Comparison of ENCODE assay signal across 8 mouse cellular contexts in the genomic region with DNA sequence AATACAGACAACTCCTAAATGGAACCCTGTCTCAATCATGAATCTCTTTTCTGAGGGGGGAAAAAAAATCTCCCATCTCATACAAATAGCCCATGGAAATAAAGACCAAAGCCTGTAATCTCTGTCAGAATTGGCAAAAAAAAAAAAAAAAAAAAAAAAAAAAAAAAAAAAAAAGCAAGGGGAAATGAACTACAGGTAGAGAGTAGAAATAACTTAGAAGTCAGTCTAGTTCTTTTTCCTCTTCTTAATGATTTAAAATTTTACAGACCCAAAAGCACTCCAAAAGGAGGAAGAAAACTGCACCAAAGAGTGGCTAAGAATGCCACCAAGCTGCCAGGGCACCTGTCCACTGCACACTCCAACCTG. TPM values are rescaled to one million over a fixed set of nuclear protein-coding genes. Genes with fewer than 3 reads are reported as not detected.
DNase-seq lines count a peak whose midpoint lies in the region; ATAC-seq and TF ChIP-seq lines count a peak whose summit lies in the region.

No protein-coding gene starts in this region.

- H3K27me3 ChIP-seq in erythroblast, embryonic 14.5 days (ENCODE audit: control insufficient read depth): peaks cover 10% of the 10 kb centered on the region
- no peaks in the 10 kb centered on the region; the same call in 1 of the 2 replicates for H3K27me3 ChIP-seq in spleen, adult 2 months (ENCODE audit: control insufficient read depth, insufficient read depth, low read length)
- H3K27me3 ChIP-seq in liver, embryonic 12.5 days (replicated peaks): 0 out of 2 replicates have a peak, but pooled peaks cover 3% of the 10 kb centered on the region

- no peaks in the 10 kb centered on the region for H3K9me3 ChIP-seq in erythroblast, embryonic 14.5 days (ENCODE audit: control insufficient read depth, low read length)
- H3K9me3 ChIP-seq in liver, embryonic 12.5 days (replicated peaks): no peaks in the 10 kb centered on the region

- H3K4me1 ChIP-seq in erythroblast, embryonic 14.5 days (ENCODE audit: control insufficient read depth): peaks cover 13% of the 10 kb centered on the region
- H3K4me1 ChIP-seq in spleen, adult 2 months (ENCODE audit: control insufficient read depth, insufficient read depth, insufficient read length): no peaks in the 10 kb centered on the region; the same call in 1 of the 2 replicates
- peaks cover 17% of the 10 kb centered on the region for H3K4me1 ChIP-seq in liver, embryonic 12.5 days

- H3K36me3 ChIP-seq in erythroblast, embryonic 14.5 days (ENCODE audit: control insufficient read depth): no peaks in the 10 kb centered on the region
- H3K36me3 ChIP-seq in spleen, adult 2 months (ENCODE audit: control insufficient read depth, insufficient read depth, low read length): no peaks in the 10 kb centered on the region
- H3K36me3 ChIP-seq in liver, embryonic 12.5 days: no peaks in the 10 kb centered on the region

- H3K9ac ChIP-seq in liver, embryonic 12.5 days: peak overlapping the region; percentile 77

- DNase-seq in spleen, adult 2 months (ENCODE audit: low read depth in 1 of 2, low spot score in 2 of 2): no peak
- no peak for DNase-seq in spleen, postnatal 10 days (ENCODE audit: low spot score in 2 of 2)
- no peak for DNase-seq in adrenal gland, postnatal 10 days
- DNase-seq in adrenal gland, postnatal 4 days (ENCODE audit: low spot score in 2 of 2): no peak

- ATAC-seq in erythroblast, adult 5-6 weeks (replicated peaks; ENCODE audit: low FRiP score, poor library complexity, severe bottlenecking): no peak
- ATAC-seq in liver, embryonic 12.5 days: no peak
- ATAC-seq in megakaryocyte progenitor cell, adult 5-6 weeks (replicated peaks; ENCODE audit: poor library complexity): no peak

- H3K4me2 ChIP-seq in liver, embryonic 12.5 days: peak overlapping the region; percentile 100

- H3K27ac ChIP-seq in spleen, adult 2 months (ENCODE audit: insufficient read depth, low read length): 0 out of 2 replicates have a peak overlapping the region, but pooled peaks have one; percentile 63
- no peak overlapping the region for H3K27ac ChIP-seq in liver, embryonic 12.5 days

- TF ChIP-seq POLR2A in spleen, adult 2 months (IDR thresholded peaks at IDR 0.05; ENCODE audit: low read depth, low read length): no peak

- no peak for TF ChIP-seq CTCF in spleen, adult 2 months (IDR thresholded peaks at IDR 0.05; ENCODE audit: extremely low read depth, insufficient read depth, insufficient read length, insufficient replicate concordance)

- H3K4me3 ChIP-seq in erythroblast, embryonic 14.5 days (replicated peaks): peak overlapping the region; percentile 80
- H3K4me3 ChIP-seq in spleen, adult 2 months (ENCODE audit: extremely low read depth, insufficient read depth, insufficient read length): peak overlapping the region; percentile 75
- H3K4me3 ChIP-seq in liver, embryonic 12.5 days: peak overlapping the region; percentile 80

RNA-seq across cellular contexts. Expression of a gene that starts 1.1 kb away (rescaled TPM):
- 0.01 and 0.03 TPM in 2 replicates for polyA plus RNA-seq in erythroblast, embryonic 14.5 days (2012)
- 2.9 TPM in 2 replicates for total RNA-seq in erythroblast, adult 5-6 weeks (2015; ENCODE audit: low replicate concordance)
- total RNA-seq in erythroblast, adult 5-6 weeks (2017; ENCODE audit: low replicate concordance): 0.84 and 3.7 TPM in 2 replicates
- polyA plus RNA-seq in spleen, adult 2 months (2012; rRNA removed): 4.3 and 5.5 TPM in 2 replicates
- 3.1 and 3.6 TPM in 2 replicates for polyA plus RNA-seq in liver, embryonic 12.5 days (2016; fragmentation: Nextera tagmentation; extraction: Ambion mirVana)
- total RNA-seq in adrenal gland, postnatal 10 days (2021): 10 to 100 TPM; 11.8 to 13.3 TPM
- 2.6 and 3.4 TPM in 2 replicates for total RNA-seq in megakaryocyte progenitor cell, adult 5-6 weeks (2015)
- total RNA-seq in megakaryocyte progenitor cell, adult 5-6 weeks (2017): 1.2 and 1.9 TPM in 2 replicates
- total RNA-seq in adrenal gland, postnatal 4 days (2021): 10 to 100 TPM; 11.0 to 12.7 TPM
